Mouse (Mus musculus) CH12.LX (cell line): ENCODE results near the gene S100a10. TPM values are rescaled to one million over a fixed set of nuclear protein-coding genes. Genes with fewer than 3 reads are reported as not detected.

ENCODE experiments used
- DNase-seq: peaks from one replicate; pipeline ENCODE4 v3.0.0-alpha.2; 2013; ENCODE audit errors: extremely low read depth
- H3K27ac ChIP-seq: 2 replicates; pipeline ENCODE4 v1.5.1; 2012; ENCODE audit warnings: low read depth, mild to moderate bottlenecking, control low read depth, moderate library complexity; ENCODE audit not compliant: insufficient read depth
- H3K27me3 ChIP-seq: replicated peaks from 2 replicates; pipeline ENCODE3; 2012; ENCODE audit warnings: inconsistent platforms
- H3K36me3 ChIP-seq, 2 experiments: replicated peaks in 1 of 2; 2 replicates each; pipeline versions ENCODE3 to v1.6.1; 2012; ENCODE audit warnings: inconsistent platforms in 1 of 2, low read length in 1 of 2, mild to moderate bottlenecking in 1 of 2, mixed read lengths in 1 of 2, moderate library complexity in 1 of 2; ENCODE audit not compliant: control insufficient read depth in 1 of 2, insufficient read depth in 1 of 2
- H3K4me1 ChIP-seq, 2 experiments: 2 replicates each; pipeline ENCODE4 v1.6.1; 2012; ENCODE audit warnings: inconsistent platforms in 1 of 2, moderate library complexity in 1 of 2; ENCODE audit not compliant: insufficient read depth in 2 of 2, control insufficient read depth in 1 of 2
- H3K4me2 ChIP-seq: 2 replicates; pipeline ENCODE4 v1.6.1; 2012; ENCODE audit warnings: low read depth, mild to moderate bottlenecking, control low read depth; ENCODE audit not compliant: poor library complexity, insufficient read depth, severe bottlenecking
- H3K4me3 ChIP-seq, 3 experiments: fragments of 150-350 bp in 1 of 3; sonication (generic) in 1 of 3; replicated peaks in 1 of 3; 2 replicates each; pipeline versions ENCODE3 to v1.5.1; 2011 to 2012; ENCODE audit warnings: low read depth in 2 of 3, low read length in 2 of 3, mild to moderate bottlenecking in 2 of 3, moderate library complexity in 2 of 3, control low read depth in 1 of 3, improper control_type of control experiment in 1 of 3, inconsistent platforms in 1 of 3, mixed read lengths in 1 of 3; ENCODE audit not compliant: poor library complexity in 1 of 3
- H3K79me2 ChIP-seq: replicated peaks from 2 replicates; pipeline ENCODE4 v1.6.1; 2012; ENCODE audit warnings: mild to moderate bottlenecking, moderate library complexity; ENCODE audit not compliant: control insufficient read depth, poor library complexity, insufficient read depth, severe bottlenecking; ENCODE audit errors: extremely low read depth
- H3K9ac ChIP-seq: 2 replicates; pipeline ENCODE4 v1.6.1; 2012; ENCODE audit warnings: low read depth, mild to moderate bottlenecking, control low read depth, moderate library complexity; ENCODE audit not compliant: insufficient read depth
- H3K9me3 ChIP-seq: replicated peaks from 2 replicates; pipeline ENCODE3; 2012; ENCODE audit warnings: low read length, inconsistent platforms, mixed read lengths
- CHD2 ChIP-seq: IDR thresholded peaks from 2 replicates; pipeline ENCODE4 v1.6.1; 2011; ENCODE audit warnings: low read length, improper control_type of control experiment
- ELF1 ChIP-seq: IDR thresholded peaks from 2 replicates; pipeline ENCODE4 v1.6.1; 2014; ENCODE audit warnings: low read depth, mild to moderate bottlenecking, inconsistent platforms, low read length, improper control_type of control experiment
- EP300 ChIP-seq: IDR thresholded peaks from 2 replicates; pipeline ENCODE4 v1.6.1; 2011; ENCODE audit warnings: low read length, improper control_type of control experiment
- ETS1 ChIP-seq: conservative IDR thresholded peaks from 2 replicates; pipeline ENCODE4 v1.6.1; 2012; ENCODE audit warnings: low read depth, mild to moderate bottlenecking, inconsistent platforms, low read length, improper control_type of control experiment, moderate library complexity
- GABPA ChIP-seq: IDR thresholded peaks from 2 replicates; pipeline ENCODE4 v1.6.1; 2012; ENCODE audit warnings: low read depth, low read length, improper control_type of control experiment, inconsistent platforms; ENCODE audit not compliant: insufficient replicate concordance
- HCFC1 ChIP-seq: IDR thresholded peaks from 2 replicates; pipeline ENCODE4 v1.6.1; 2012; ENCODE audit warnings: low read depth, mild to moderate bottlenecking, inconsistent platforms, low read length, improper control_type of control experiment
- IRF4 ChIP-seq: IDR thresholded peaks from 2 replicates; pipeline ENCODE4 v1.6.1; 2014; ENCODE audit warnings: low read depth, mild to moderate bottlenecking, inconsistent platforms, low read length, improper control_type of control experiment
- JUN ChIP-seq: IDR thresholded peaks from 2 replicates; pipeline ENCODE4 v1.6.1; 2011; ENCODE audit warnings: low read depth, mild to moderate bottlenecking, low read length, improper control_type of control experiment, moderate library complexity; ENCODE audit not compliant: insufficient read depth
- JUND ChIP-seq: conservative IDR thresholded peaks from 2 replicates; pipeline ENCODE4 v1.6.1; 2011; ENCODE audit warnings: low read depth, low read length, improper control_type of control experiment
- MAFK ChIP-seq: IDR thresholded peaks from 2 replicates; pipeline ENCODE4 v1.6.1; 2011; ENCODE audit warnings: low read length, improper control_type of control experiment; ENCODE audit not compliant: insufficient replicate concordance
- MAX ChIP-seq: IDR thresholded peaks from 2 replicates; pipeline ENCODE4 v1.6.1; 2011; ENCODE audit warnings: low read length, improper control_type of control experiment
- MXI1 ChIP-seq: IDR thresholded peaks from 2 replicates; pipeline ENCODE4 v1.6.1; 2011; ENCODE audit warnings: mild to moderate bottlenecking, low read depth, low read length, improper control_type of control experiment
- MYC ChIP-seq: IDR thresholded peaks from 2 replicates; pipeline ENCODE4 v1.6.1; 2011; ENCODE audit warnings: low read depth, mild to moderate bottlenecking, improper control_type of control experiment, low read length
- NELFE ChIP-seq: IDR thresholded peaks from 2 replicates; pipeline ENCODE4 v1.6.1; 2011; ENCODE audit warnings: low read depth, low read length, improper control_type of control experiment
- NRF1 ChIP-seq: IDR thresholded peaks from 2 replicates; pipeline ENCODE4 v1.6.1; 2014; ENCODE audit warnings: low read depth, mild to moderate bottlenecking, inconsistent platforms, low read length, improper control_type of control experiment, moderate library complexity
- PAX5 ChIP-seq: IDR thresholded peaks from 2 replicates; pipeline ENCODE4 v1.6.1; 2012; ENCODE audit warnings: low read length, inconsistent platforms, mixed read lengths
- POLR2A ChIP-seq: IDR thresholded peaks from 2 replicates; pipeline ENCODE4 v1.6.1; 2011; ENCODE audit warnings: low read depth, mild to moderate bottlenecking, improper control_type of control experiment, low read length
- POLR2AphosphoS2 ChIP-seq: IDR thresholded peaks from 2 replicates; pipeline ENCODE4 v1.6.1; 2011; ENCODE audit warnings: low read depth, low read length, improper control_type of control experiment
- RAD21 ChIP-seq: IDR thresholded peaks from 2 replicates; pipeline ENCODE4 v1.6.1; 2011; ENCODE audit warnings: low read depth, mild to moderate bottlenecking, low read length, improper control_type of control experiment, moderate library complexity
- RCOR1 ChIP-seq: conservative IDR thresholded peaks from 2 replicates; pipeline ENCODE4 v1.6.1; 2012; ENCODE audit warnings: low read depth, mild to moderate bottlenecking, inconsistent platforms, low read length, improper control_type of control experiment
- SMC3 ChIP-seq: IDR thresholded peaks from 2 replicates; pipeline ENCODE4 v1.6.1; 2011; ENCODE audit warnings: low read depth, low read length, improper control_type of control experiment
- TBP ChIP-seq: conservative IDR thresholded peaks from 2 replicates; pipeline ENCODE4 v1.6.1; 2011; ENCODE audit warnings: low read depth, low read length, improper control_type of control experiment
- TCF12 ChIP-seq: IDR thresholded peaks from 2 replicates; pipeline ENCODE4 v1.6.1; 2014; ENCODE audit warnings: low read depth, mild to moderate bottlenecking, inconsistent platforms, low read length, improper control_type of control experiment
- ZC3H11A ChIP-seq: IDR thresholded peaks from 2 replicates; pipeline ENCODE4 v1.6.1; 2012; ENCODE audit warnings: low read depth, mild to moderate bottlenecking, inconsistent platforms, low read length, improper control_type of control experiment
- ZKSCAN1 ChIP-seq: IDR thresholded peaks from 2 replicates; pipeline ENCODE4 v1.6.1; 2012; ENCODE audit warnings: low read depth, inconsistent platforms, low read length, improper control_type of control experiment, borderline replicate concordance
- dilution Hi-C: fragments of 300-500 bp; cut with MboI; formaldehyde crosslinking; loops from 2 replicates; pipeline ENCODE4 v1.14.3; 2020; ENCODE audit warnings: low sequenced_read_pairs; ENCODE audit not compliant: extremely low pct_unique_long_range_greater_than_20kb, extremely low pct_ligation_motif_present
- in situ Hi-C: fragments of 300-500 bp; cut with MboI; formaldehyde crosslinking; loops from 3 replicates; pipeline ENCODE4 v1.14.3; 2019; ENCODE audit warnings: low sequenced_read_pairs, low pct_ligation_motif_present, low pct_unique_long_range_greater_than_20kb, mixed read lengths
- polyA plus RNA-seq: library from polyadenylated mRNA; unstranded; fragments of >175 nt; gene quantifications from 2 replicates; pipeline ENCODE4 v1.2.1, GENCODE M21; 2012; ENCODE audit warnings: low read depth; ENCODE audit not compliant: insufficient read length
- total RNA-seq, 2 experiments: library from RNA; depleted of rRNA; stranded (reverse); fragments of 300-350 nt in 1 of 2; fragments of >200 nt in 1 of 2; gene quantifications; 2 replicates each; pipeline ENCODE4 v1.2.3; 2012 to 2014

Gene S100a10
- total and polyA plus RNA-seq, 3 experiments, result 213 to 429 (median 352) TPM

DNA sequence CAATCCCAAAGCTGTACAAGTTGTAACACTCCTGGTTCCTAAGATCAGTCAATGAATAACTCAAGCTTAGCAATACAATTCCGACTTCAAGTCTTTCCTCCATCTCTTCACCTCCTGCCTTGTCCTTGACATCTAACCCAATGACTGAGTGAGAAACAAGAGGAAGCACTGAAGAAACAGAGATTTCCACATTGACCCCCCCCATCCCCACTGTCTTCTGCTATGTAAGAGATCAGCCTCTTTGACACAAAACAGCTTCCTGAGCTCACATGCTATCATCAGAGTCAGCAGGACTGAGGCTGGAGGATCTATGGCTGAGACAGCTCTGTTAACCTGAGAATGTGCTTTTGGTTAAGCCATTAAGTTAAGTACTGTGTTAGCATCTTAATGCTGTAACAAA lies 43.8 kb upstream of the S100a10 start:
- Histone ChIP-seq H3K27me3 (peaks cover 2% of the 10 kb centered on the region), H3K36me3 (no peaks in the 10 kb centered on the region), H3K4me2 (no peak overlapping the region), H3K27ac (no peak overlapping the region)
- dilution Hi-C loops, result no loop called here
- no peak for TF ChIP-seq MAX
- no peak for TF ChIP-seq NRF1
- no peak for TF ChIP-seq PAX5
- TF ChIP-seq SMC3, result no peak
- no peak for TF ChIP-seq ZKSCAN1
- no peak for TF ChIP-seq TBP
- no peak for TF ChIP-seq GABPA
- TF ChIP-seq, all 38 proteins: peak for 0
- Histone ChIP-seq H3K9ac (no peak overlapping the region), H3K4me3 (no peak overlapping the region), H3K9me3 (no peaks in the 10 kb centered on the region), H3K4me1 (peaks cover 0 to 14% of the 10 kb centered on the region in 2 experiments; a peak in 2 of 4 replicates), H3K79me2 (no peaks in the 10 kb centered on the region)
- no peak for DNase-seq
- in situ Hi-C loops, result no loop called here

DNA sequence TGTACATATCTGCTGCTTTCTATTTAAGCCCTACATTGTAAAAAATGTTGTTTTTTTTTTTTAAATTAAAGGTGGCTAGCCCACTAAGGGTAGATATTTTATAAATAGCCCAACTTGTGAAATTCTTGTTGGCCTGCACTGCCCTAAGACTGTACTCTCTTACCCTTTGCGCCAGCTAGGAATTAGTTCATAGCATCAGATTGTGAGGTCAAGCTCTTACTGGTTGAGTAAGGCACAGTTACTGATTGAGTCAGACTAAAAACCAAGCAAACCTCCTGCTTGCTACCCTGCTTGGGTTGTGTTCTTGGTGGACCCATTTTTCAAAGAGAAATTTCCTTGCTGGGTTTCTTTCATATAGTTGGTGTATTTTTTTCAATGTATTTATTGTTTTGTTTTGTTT lies 43.1 kb upstream of the S100a10 start:
- dilution Hi-C loops, result no loop called here

DNA sequence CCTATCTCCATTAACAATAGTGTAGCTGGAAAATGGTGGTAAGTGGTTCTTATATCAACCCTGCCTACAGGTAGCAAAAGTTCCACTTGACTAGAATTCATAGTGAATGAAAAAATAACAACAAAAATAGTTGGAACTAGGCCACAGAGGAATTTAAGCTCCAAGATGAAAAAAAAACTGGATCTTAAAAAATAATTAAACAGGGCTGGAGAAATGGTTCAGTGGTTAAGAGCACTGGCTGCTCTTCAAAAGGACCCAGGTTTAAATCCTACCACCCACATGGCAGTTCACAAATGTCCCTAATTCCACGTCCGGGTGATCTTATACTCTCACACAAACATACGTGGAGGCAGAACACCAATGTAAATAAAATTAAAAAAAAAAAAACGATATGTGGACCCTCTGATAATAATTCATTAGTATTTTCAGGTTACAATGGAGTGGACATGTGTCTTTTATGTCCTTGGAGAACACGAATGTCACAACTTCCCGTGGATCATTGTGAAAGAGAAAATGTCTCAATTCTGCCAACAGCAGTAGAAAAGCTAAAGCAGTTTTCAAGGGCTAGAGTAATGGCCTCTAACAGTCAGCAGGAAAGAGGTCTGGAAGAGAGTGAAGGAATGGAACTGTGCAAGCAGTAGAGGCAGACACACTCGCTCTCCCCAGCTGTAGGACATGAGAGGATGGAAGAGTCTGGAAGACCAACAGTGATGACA lies 42.3 kb upstream of the S100a10 start:
- dilution Hi-C loops (no loop called here), in situ Hi-C loops (no loop called here)
- Histone ChIP-seq H3K79me2 (no peaks in the 10 kb centered on the region), H3K27me3 (peaks cover 2% of the 10 kb centered on the region), H3K4me1 (no peaks in the 10 kb centered on the region), H3K4me2 (no peak overlapping the region), H3K9ac (no peak overlapping the region), H3K27ac (no peak overlapping the region), H3K4me3 (no peak overlapping the region), H3K36me3 (no peaks in the 10 kb centered on the region), H3K9me3 (no peaks in the 10 kb centered on the region)
- no peak for DNase-seq
- TF ChIP-seq JUND (no peak), POLR2AphosphoS2 (no peak), ZC3H11A (no peak), ETS1 (no peak), JUN (no peak), POLR2A (no peak), HCFC1 (no peak), NRF1 (no peak), TBP (no peak), MAX (no peak), TCF12 (no peak), IRF4 (no peak), MXI1 (no peak), EP300 (no peak), MYC (no peak), GABPA (no peak), RCOR1 (no peak)

More for the DNA sequence above, 43.1 kb upstream of the S100a10 start:
- H3K9ac ChIP-seq, result no peak overlapping the region
- no peak for DNase-seq
- in situ Hi-C loops, result no loop called here
- no peak overlapping the region for H3K4me3 ChIP-seq
- no peaks in the 10 kb centered on the region for H3K79me2 ChIP-seq
- peaks cover 0 to 6% of the 10 kb centered on the region in 2 experiments; a peak in 2 of 4 replicates for H3K4me1 ChIP-seq
- TF ChIP-seq MYC, result no peak
- TF ChIP-seq ZKSCAN1, result no peak
- TF ChIP-seq ZC3H11A, result no peak
- no peak for TF ChIP-seq RAD21
- no peak for TF ChIP-seq ETS1
- TF ChIP-seq ELF1, result no peak
- TF ChIP-seq CHD2, result no peak
- TF ChIP-seq RCOR1, result no peak
- TF ChIP-seq HCFC1, result no peak
- TF ChIP-seq MAFK, result no peak
- no peak for TF ChIP-seq NELFE
- no peak for TF ChIP-seq MXI1
- no peak for TF ChIP-seq TCF12
- TF ChIP-seq GABPA, result no peak
- H3K36me3 ChIP-seq, result no peaks in the 10 kb centered on the region
- H3K9me3 ChIP-seq, result no peaks in the 10 kb centered on the region
- H3K27ac ChIP-seq, result no peak overlapping the region
- no peak overlapping the region for H3K4me2 ChIP-seq
- peaks cover 2% of the 10 kb centered on the region for H3K27me3 ChIP-seq
